Mouse (Mus musculus) subcutaneous adipose tissue, adult 2 months (tissue): ENCODE measurements around the gene Lrrc26. TPM values are rescaled to one million over a fixed set of nuclear protein-coding genes. Genes with fewer than 3 reads are reported as not detected.

ENCODE experiments used
- polyA plus RNA-seq: library from polyadenylated mRNA; depleted of rRNA; stranded (reverse); fragments of >200 nt; gene quantifications from 2 replicates; pipeline ENCODE4 v1.2.3, GENCODE M21; 2012; ENCODE audit warnings: low replicate concordance; rRNA removed

Gene Lrrc26
- polyA plus RNA-seq: 0.13 and 4.6 TPM in 2 replicates

GRCm38 (mm10) chr2:25289651-25290050 is at the start of gene Lrrc26:
Gene Lrrc26, plus strand, starts transcription at chr2:25289915.

GRCm38 (mm10) chr2:25242101-25242506 is 47.6 kb upstream of the Lrrc26 start, which contains the start of the genes Rnf208 and Cysrt1:
Gene Rnf208, plus strand, starts transcription at chr2:25242255.
Gene Cysrt1, minus strand, starts transcription at chr2:25242452.

GRCm38 (mm10) chr2:25246183-25247072 is 43.3 kb upstream of the Lrrc26 start, which contains the start of gene AL732309.1:
Gene AL732309.1, minus strand, starts transcription at chr2:25246863.

GRCm38 (mm10) chr2:25255284-25255779 is 34.4 kb upstream of the Lrrc26 start, which contains the start of gene Tmem203:
Gene Tmem203, plus strand, starts transcription at chr2:25255439.

GRCm38 (mm10) chr2:25262291-25262767 is 27.4 kb upstream of the Lrrc26 start, which contains the start of gene Tprn:
Gene Tprn, plus strand, starts transcription at chr2:25262618.

GRCm38 (mm10) chr2:25271827-25272511 is 17.7 kb upstream of the Lrrc26 start, which contains the start of the genes Ssna1 and Anapc2:
Gene Ssna1, minus strand, starts transcription at chr2:25272438.
Gene Anapc2, plus strand, starts transcription at chr2:25272478.

GRCm38 (mm10) chr2:25287927-25288649 is 1.6 kb upstream of the Lrrc26 start, which contains the start of gene Tmem210:
Gene Tmem210, plus strand, starts transcription at chr2:25288145.

GRCm38 (mm10) chr2:25318971-25319773 is 29.5 kb downstream of the Lrrc26 start, which contains the start of gene Grin1:
Gene Grin1, minus strand, starts transcription at chr2:25319187.

GRCm38 (mm10) chr2:25332286-25333160 is 42.8 kb downstream of the Lrrc26 start, which contains the start of gene Man1b1:
Gene Man1b1, plus strand, starts transcription at chr2:25332338.

Other genes with a start within 250 kb of the Lrrc26 start
- gene Nsmf, start 235.6 kb upstream of the Lrrc26 start, polyA plus RNA-seq: 128 and 234 TPM in 2 replicates
- gene Entpd8, start 209.6 kb upstream of the Lrrc26 start, polyA plus RNA-seq: 0.13 and 3.8 TPM in 2 replicates
- gene Noxa1, start 194.8 kb upstream of the Lrrc26 start, polyA plus RNA-seq: 0.11 and 7.3 TPM in 2 replicates
- gene Nrarp, start 109.2 kb upstream of the Lrrc26 start, polyA plus RNA-seq: 16.7 and 31.4 TPM in 2 replicates
- gene Tor4a, start 93.0 kb upstream of the Lrrc26 start, polyA plus RNA-seq: 17.9 and 43.8 TPM in 2 replicates
- 75.1 and 111 TPM in 2 replicates for gene Nelfb, start 78.4 kb upstream of the Lrrc26 start, polyA plus RNA-seq
- gene Stpg3, start 75.3 kb upstream of the Lrrc26 start, polyA plus RNA-seq: not detected in 2 replicates
- gene Fam166a, start 71.2 kb upstream of the Lrrc26 start, polyA plus RNA-seq: 0.10 and 0.34 TPM in 2 replicates
- 485 and 490 TPM in 2 replicates for gene Tubb4b, start 65.2 kb upstream of the Lrrc26 start, polyA plus RNA-seq
- not detected in 2 replicates for gene Slc34a3, start 55.6 kb upstream of the Lrrc26 start, polyA plus RNA-seq
- 0.10 TPM in 1 of 2 replicates, not detected in the other for gene Rnf224, start 53.1 kb upstream of the Lrrc26 start, polyA plus RNA-seq
- gene Rnf208, start 47.7 kb upstream of the Lrrc26 start, polyA plus RNA-seq: 1.3 and 10.6 TPM in 2 replicates
- 0.68 TPM in 1 of 2 replicates, not detected in the other for gene Cysrt1, start 47.5 kb upstream of the Lrrc26 start, polyA plus RNA-seq
- gene AL732309.1, start 43.1 kb upstream of the Lrrc26 start, polyA plus RNA-seq: 15.6 and 27.5 TPM in 2 replicates
- 57.1 and 66.0 TPM in 2 replicates for gene Tmem203, start 34.5 kb upstream of the Lrrc26 start, polyA plus RNA-seq
- gene Tprn, start 27.3 kb upstream of the Lrrc26 start, polyA plus RNA-seq: 11.4 and 33.2 TPM in 2 replicates
- gene Ssna1, start 17.5 kb upstream of the Lrrc26 start, polyA plus RNA-seq: 49.0 and 70.1 TPM in 2 replicates
- 155 and 178 TPM in 2 replicates for gene Anapc2, start 17.4 kb upstream of the Lrrc26 start, polyA plus RNA-seq
- not detected in 2 replicates for gene Tmem210, start 1.8 kb upstream of the Lrrc26 start, polyA plus RNA-seq
- 0.09 and 0.18 TPM in 2 replicates for gene Grin1, start 29.3 kb downstream of the Lrrc26 start, polyA plus RNA-seq
- gene Man1b1, start 42.4 kb downstream of the Lrrc26 start, polyA plus RNA-seq: 16.3 and 40.9 TPM in 2 replicates
- 61.1 and 76.0 TPM in 2 replicates for gene Dpp7, start 66.4 kb downstream of the Lrrc26 start, polyA plus RNA-seq
- gene Uap1l1, start 75.8 kb downstream of the Lrrc26 start, polyA plus RNA-seq: 24.0 and 65.2 TPM in 2 replicates
- gene Sapcd2, start 82.4 kb downstream of the Lrrc26 start, polyA plus RNA-seq: 0.57 and 7.9 TPM in 2 replicates
- 78.1 and 108 TPM in 2 replicates for gene Entpd2, start 106.0 kb downstream of the Lrrc26 start, polyA plus RNA-seq
- 272 and 300 TPM in 2 replicates for gene Npdc1, start 109.4 kb downstream of the Lrrc26 start, polyA plus RNA-seq
- 0.62 and 0.96 TPM in 2 replicates for gene Fut7, start 133.4 kb downstream of the Lrrc26 start, polyA plus RNA-seq
- 41.7 and 62.8 TPM in 2 replicates for gene Abca2, start 138.8 kb downstream of the Lrrc26 start, polyA plus RNA-seq
- 1.8 and 3.2 TPM in 2 replicates for gene Clic3, start 166.9 kb downstream of the Lrrc26 start, polyA plus RNA-seq
- 79.2 and 84.7 TPM in 2 replicates for gene Paxx, start 171.2 kb downstream of the Lrrc26 start, polyA plus RNA-seq
- gene Ptgds, start 180.1 kb downstream of the Lrrc26 start, polyA plus RNA-seq: 1.2 and 6.5 TPM in 2 replicates
- 0.33 TPM in 1 of 2 replicates, not detected in the other for gene Lcn12, start 204.0 kb downstream of the Lrrc26 start, polyA plus RNA-seq
- gene Fbxw5, start 210.8 kb downstream of the Lrrc26 start, polyA plus RNA-seq: 27.6 and 47.3 TPM in 2 replicates
- gene C8g, start 211.8 kb downstream of the Lrrc26 start, polyA plus RNA-seq: 5.9 and 7.9 TPM in 2 replicates